ENCODE assay signal across 8 mouse cellular contexts in genomic region chr9:50857082-50857641, GRCm38 (mm10). TPM values are rescaled to one million over a fixed set of nuclear protein-coding genes. Genes with fewer than 3 reads are reported as not detected.
DNase-seq lines count a peak whose midpoint lies in the region; ATAC-seq and TF ChIP-seq lines count a peak whose summit lies in the region.

No protein-coding gene starts in this region.

- 2% methylated on average over 45 of the region's 46 CpGs for WGBS in heart, adult 2 months
- WGBS in hindbrain, postnatal 0 days: 1% methylated on average over 45 of the region's 46 CpGs
- WGBS in midbrain, embryonic 12.5 days: 0% methylated on average over 42 of the region's 46 CpGs

- H3K9ac ChIP-seq in heart, adult 2 months (ENCODE audit: low read depth, low read length): peak overlapping the region; percentile 63
- peak overlapping the region; percentile 68 for H3K9ac ChIP-seq in hindbrain, postnatal 0 days (replicated peaks; ENCODE audit: low read length)
- H3K9ac ChIP-seq in midbrain, embryonic 12.5 days (replicated peaks): peak overlapping the region; percentile 93

- peak; percentile 80 for ATAC-seq in hindbrain, postnatal 0 days
- peak; percentile 80 for ATAC-seq in midbrain, embryonic 12.5 days (ENCODE audit: low FRiP score, low read depth)

- no peak for TF ChIP-seq POLR2A in heart, adult 2 months (IDR thresholded peaks at IDR 0.05; ENCODE audit: insufficient read depth, low read depth, low read length)

- peak overlapping the region; percentile 92 for H3K4me3 ChIP-seq in heart, adult 2 months
- peak overlapping the region; percentile 55 for H3K4me3 ChIP-seq in hindbrain, postnatal 0 days (ENCODE audit: low read length)
- H3K4me3 ChIP-seq in midbrain, embryonic 12.5 days: peak overlapping the region; percentile 96

- intact Hi-C loops in heart, adult 2 months (cut with DNase I): no loop called here
- intact Hi-C loops in heart, postnatal 36 days (cut with DNase I): no loop called here

- no peaks in the 10 kb centered on the region for H3K9me3 ChIP-seq in hindbrain, postnatal 0 days (ENCODE audit: low read length)
- H3K9me3 ChIP-seq in midbrain, embryonic 12.5 days: no peaks in the 10 kb centered on the region

- no peaks in the 10 kb centered on the region for H3K79me2 ChIP-seq in heart, adult 2 months (replicated peaks; ENCODE audit: control insufficient read depth, insufficient read depth, low read length)

- no peaks in the 10 kb centered on the region for H3K27me3 ChIP-seq in heart, adult 2 months (ENCODE audit: control insufficient read depth, insufficient read depth, low read length)
- no peaks in the 10 kb centered on the region for H3K27me3 ChIP-seq in hindbrain, postnatal 0 days (ENCODE audit: insufficient read depth, low read length)
- no peaks in the 10 kb centered on the region for H3K27me3 ChIP-seq in midbrain, embryonic 12.5 days

- no peaks in the 10 kb centered on the region for H3K36me3 ChIP-seq in heart, adult 2 months (ENCODE audit: control insufficient read depth, insufficient read depth, low read length)
- H3K36me3 ChIP-seq in hindbrain, postnatal 0 days (ENCODE audit: insufficient read depth, low read length): peaks cover 12% of the 10 kb centered on the region
- H3K36me3 ChIP-seq in midbrain, embryonic 12.5 days: peaks cover 34% of the 10 kb centered on the region

- no peaks in the 10 kb centered on the region; the same call in none of the 2 replicates for H3K4me1 ChIP-seq in heart, adult 2 months (ENCODE audit: control insufficient read depth, insufficient read depth, low read length)
- H3K4me1 ChIP-seq in hindbrain, postnatal 0 days (ENCODE audit: insufficient read depth, low read length): peaks cover 13% of the 10 kb centered on the region
- peaks cover 26% of the 10 kb centered on the region for H3K4me1 ChIP-seq in midbrain, embryonic 12.5 days

- TF ChIP-seq EP300 in heart, adult 2 months (IDR thresholded peaks at IDR 0.05; ENCODE audit: insufficient read depth, low read depth, low read length): no peak

- peak overlapping the region; percentile 73 for H3K27ac ChIP-seq in heart, adult 2 months
- H3K27ac ChIP-seq in hindbrain, postnatal 0 days: peak overlapping the region; percentile 80
- H3K27ac ChIP-seq in midbrain, embryonic 12.5 days (replicated peaks): peak overlapping the region; percentile 77

- no peak for DNase-seq in heart, adult 2 months
- DNase-seq in heart, postnatal 36 days: no peak
- peak; percentile 30 for DNase-seq in 3T3-L1 (ENCODE audit: low read depth, low spot score)
- peak; percentile 48 for DNase-seq in c-Kit-negative CD71-positive TER-119-positive erythroid progenitor cells, embryonic 14.5 days (ENCODE audit: low read depth, low spot score)
- peak; percentile 12 for DNase-seq in hindbrain, postnatal 0 days (ENCODE audit: low spot score)
- DNase-seq in layer of hippocampus, adult 9-11 months: no peak
- no peak for DNase-seq in left cerebral cortex, adult 11 months (ENCODE audit: low spot score)

- no peak for TF ChIP-seq CTCF in heart, adult 2 months (IDR thresholded peaks at IDR 0.05)
- TF ChIP-seq CTCF in hindbrain, postnatal 0 days (IDR thresholded peaks at IDR 0.05; ENCODE audit: low read depth): no peak

- peak overlapping the region; percentile 62 for H3K4me2 ChIP-seq in hindbrain, postnatal 0 days (ENCODE audit: low read depth, low read length)
- H3K4me2 ChIP-seq in midbrain, embryonic 12.5 days (replicated peaks): peak overlapping the region; percentile 67

RNA-seq across cellular contexts. Expression of gene Ppp2r1b, which starts 12.1 kb away (rescaled TPM):
- total RNA-seq in heart, adult 2 months (2021): 10 to 100 TPM; 10.3 to 10.8 TPM
- 5.4 and 7.1 TPM in 2 replicates for polyA plus RNA-seq in heart, adult 2 months (2012; rRNA removed)
- total RNA-seq in heart, postnatal 36 days (2021): 10 to 100 TPM; 11.4 to 12.5 TPM
- total RNA-seq in hindbrain, postnatal 0 days (2014; rRNA removed): 18.8 and 23.5 TPM in 2 replicates
- 31.4 and 32.8 TPM in 2 replicates for polyA plus RNA-seq in hindbrain, postnatal 0 days (2015; fragmentation: Nextera tagmentation; extraction: Ambion mirVana)
- polyA plus RNA-seq in midbrain, embryonic 12.5 days (2016; fragmentation: Nextera tagmentation; extraction: Ambion mirVana): 90.9 and 93.6 TPM in 2 replicates

Comparison
In these comparisons a context has a peak if more than half of its experiments do, and no peak if none do; other contexts are left out.
1. DNase-seq: peak in 3T3-L1 (single experiment), c-Kit-negative CD71-positive TER-119-positive erythroid progenitor cells, embryonic 14.5 days (single experiment) and hindbrain, postnatal 0 days (single experiment); none in heart, adult 2 months (0 of 2), heart, postnatal 36 days (0 of 2), layer of hippocampus, adult 9-11 months (single experiment) and left cerebral cortex, adult 11 months (single experiment).
2. Peak in every context shown above with its lines, with median percentiles within 50 percentile points of each other: H3K27ac ChIP-seq, H3K4me3 ChIP-seq and H3K9ac ChIP-seq.